Mouse (Mus musculus): ENCODE results near the gene Elof1. TPM values are rescaled to one million over a fixed set of nuclear protein-coding genes. Genes with fewer than 3 reads are reported as not detected.

Gene Elof1
- 196 and 210 TPM in 2 replicates for polyA plus RNA-seq (2015; fragmentation: Nextera tagmentation; extraction: Ambion mirVana)

DNA sequence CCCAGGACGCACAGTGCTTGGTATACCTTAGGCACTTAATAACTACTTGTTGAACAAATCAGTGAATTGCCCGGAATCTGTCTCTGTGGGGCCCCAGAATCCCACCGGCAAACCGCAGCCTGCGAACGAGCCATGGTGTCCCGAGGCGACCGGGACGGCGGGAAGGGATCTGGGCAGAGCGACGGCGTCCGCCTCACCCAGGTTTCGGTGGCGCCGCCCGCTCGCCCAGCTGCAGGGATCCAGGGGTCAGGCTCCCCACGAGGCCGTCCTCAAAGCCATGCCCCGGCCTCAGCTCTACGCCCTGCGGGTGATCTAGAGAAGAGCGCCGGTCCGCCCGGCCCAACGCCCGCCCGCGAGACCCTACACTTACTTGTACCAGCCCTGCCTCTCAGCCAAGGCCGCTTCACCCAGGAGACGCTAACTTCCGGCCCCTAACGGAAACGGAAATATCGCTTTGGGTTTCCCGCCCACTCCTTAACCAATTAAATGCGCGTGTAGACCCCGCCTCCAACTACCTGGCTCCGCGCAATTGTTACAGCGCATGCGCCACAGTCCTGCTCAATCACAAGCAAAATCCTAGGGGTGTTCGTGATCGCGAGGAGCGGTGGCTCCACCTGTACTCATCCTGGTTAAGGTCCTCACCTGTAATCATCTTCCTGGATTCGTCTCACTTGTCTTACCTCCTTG lies at the start of gene Elof1:
Gene Elof1, minus strand, starts transcription at position 433 of the 687 bp plus-strand sequence.
- peak within 1 kb of the TSS; percentile 85 for H3K4me2 ChIP-seq
- under 1% methylated on average over 52 of the region's 52 CpGs for WGBS
- ATAC-seq (ENCODE audit: borderline replicate concordance, extremely low read depth, low FRiP score, low TSS enrichment), result peak; percentile 94

DNA sequence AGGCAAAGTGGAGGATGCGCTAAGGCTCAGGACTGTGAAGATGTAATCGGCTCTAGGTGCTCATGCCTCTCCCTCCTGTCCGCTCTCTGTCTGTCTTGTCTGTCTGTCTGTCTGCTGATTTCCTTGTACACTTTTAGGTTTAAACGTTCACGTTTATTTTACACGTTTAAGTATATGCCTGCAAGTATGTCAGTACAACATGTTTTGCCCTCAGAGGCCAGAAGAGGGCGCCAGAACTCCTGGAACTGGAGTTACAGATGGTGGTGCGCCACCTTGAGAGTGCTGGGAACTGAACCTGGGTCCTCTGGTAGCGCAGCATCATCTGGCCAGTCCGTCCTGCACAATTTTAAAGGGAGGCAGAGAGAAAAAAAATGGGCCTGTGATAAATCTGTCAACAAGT lies 49.7 kb upstream of the Elof1 start:
- Histone ChIP-seq H3K9me3 (peaks cover 2% of the 10 kb centered on the region; the same call in 1 of the 2 replicates), H3K27ac (no peak overlapping the region), H3K36me3 (no peaks in the 10 kb centered on the region), H3K4me2 (no peak overlapping the region), H3K9ac (no peak overlapping the region), H3K4me3 (no peak overlapping the region), H3K4me1 (no peaks in the 10 kb centered on the region), H3K27me3 (no peaks in the 10 kb centered on the region)
- ATAC-seq (ENCODE audit: borderline replicate concordance, extremely low read depth, low FRiP score, low TSS enrichment), result no peak
- 85% methylated on average over 10 of the region's 10 CpGs for WGBS

More for the DNA sequence above, at the start of gene Elof1:
- peaks cover 17% of the 10 kb centered on the region for H3K36me3 ChIP-seq
- H3K9ac ChIP-seq, result peak within 1 kb of the TSS; percentile 70
- H3K27me3 ChIP-seq, result no peaks in the 10 kb centered on the region
- peak within 1 kb of the TSS; percentile 76 for H3K4me3 ChIP-seq
- no peaks in the 10 kb centered on the region for H3K9me3 ChIP-seq
- peaks cover 15% of the 10 kb centered on the region for H3K4me1 ChIP-seq
- H3K27ac ChIP-seq, result peak within 1 kb of the TSS; percentile 54

DNA sequence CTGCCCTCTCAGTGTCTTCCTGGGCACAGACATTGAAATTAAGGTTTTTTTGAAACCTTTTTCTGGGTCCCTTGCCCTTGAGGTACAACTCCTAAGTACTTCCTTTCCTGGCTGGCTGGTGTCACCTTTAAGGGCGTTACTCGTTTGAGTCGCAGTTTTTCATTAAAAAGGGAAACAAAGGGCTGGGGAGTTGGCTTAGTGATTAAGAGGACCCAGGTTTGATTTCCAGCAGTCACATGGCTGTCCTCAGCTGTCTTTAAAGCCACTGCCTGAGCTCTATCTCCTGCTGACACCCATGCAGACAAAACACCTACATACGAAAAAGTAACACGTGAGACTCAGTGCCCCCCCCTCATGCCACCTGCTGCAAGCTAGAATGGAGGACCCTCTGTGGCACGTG lies 49.0 kb upstream of the Elof1 start:
- ATAC-seq (ENCODE audit: borderline replicate concordance, extremely low read depth, low FRiP score, low TSS enrichment), result no peak
- Histone ChIP-seq H3K4me1 (no peaks in the 10 kb centered on the region), H3K9me3 (peaks cover 2% of the 10 kb centered on the region; the same call in 1 of the 2 replicates), H3K27ac (no peak overlapping the region), H3K4me3 (no peak overlapping the region), H3K36me3 (no peaks in the 10 kb centered on the region), H3K4me2 (no peak overlapping the region), H3K9ac (no peak overlapping the region), H3K27me3 (no peaks in the 10 kb centered on the region)
- WGBS, result 43% methylated on average over 6 of the region's 6 CpGs

DNA sequence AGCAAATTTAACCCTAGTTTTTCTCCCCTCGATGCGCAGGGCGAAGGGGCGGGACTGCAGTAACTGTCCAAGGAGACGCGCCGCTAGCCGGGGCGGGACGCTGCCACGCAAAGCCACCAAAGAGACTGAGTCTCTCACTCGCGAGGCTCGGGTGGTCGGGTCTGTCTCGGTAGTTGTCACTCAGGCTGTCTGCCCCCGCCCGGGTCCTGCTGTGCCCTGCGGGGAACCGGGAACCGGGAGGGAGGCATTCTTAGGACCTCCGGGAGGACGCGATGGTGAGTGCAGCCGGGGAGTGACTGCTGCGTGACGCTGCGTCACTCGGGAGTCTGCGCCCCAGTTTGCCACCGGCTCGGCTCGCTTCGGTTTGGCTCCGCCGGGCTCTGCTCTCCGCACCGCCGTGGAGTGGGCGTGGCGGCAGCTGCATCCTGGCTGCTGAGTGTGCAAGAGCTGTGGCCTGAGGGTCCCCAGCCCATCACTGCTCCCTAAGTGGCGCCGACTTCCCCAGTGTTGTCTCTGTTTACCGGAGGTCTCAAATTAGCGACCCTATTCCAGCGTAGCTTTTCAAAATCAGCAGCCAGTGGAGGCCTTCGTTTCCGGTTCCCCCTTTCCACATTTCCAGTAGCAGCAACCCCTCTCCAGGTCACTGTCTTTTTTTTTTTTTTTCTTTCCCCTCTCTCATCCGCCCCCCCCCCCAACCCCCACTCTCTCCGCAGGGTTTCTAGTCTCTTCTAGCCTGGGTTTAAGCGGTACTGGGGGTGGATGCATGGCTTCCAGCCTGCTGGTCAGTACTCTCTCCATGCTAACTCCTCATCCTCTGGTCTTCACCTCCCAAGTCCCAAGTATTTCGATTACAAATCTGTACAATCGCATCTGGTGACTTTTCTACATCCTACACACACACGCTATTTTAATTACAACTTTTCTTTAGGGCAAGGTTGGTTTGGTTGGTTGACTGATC lies 48.0 kb upstream of the Elof1 start:
- H3K27me3 ChIP-seq, result no peaks in the 10 kb centered on the region
- H3K36me3 ChIP-seq, result no peaks in the 10 kb centered on the region
- H3K9ac ChIP-seq, result peak overlapping the region; percentile 69
- peak overlapping the region; percentile 98 for H3K4me2 ChIP-seq
- ATAC-seq (ENCODE audit: borderline replicate concordance, extremely low read depth, low FRiP score, low TSS enrichment), result peak; percentile 69; the same call in 1 of the 2 replicates
- H3K4me1 ChIP-seq, result no peaks in the 10 kb centered on the region
- peak overlapping the region; percentile 63 for H3K4me3 ChIP-seq
- peaks cover 2% of the 10 kb centered on the region; the same call in 1 of the 2 replicates for H3K9me3 ChIP-seq
- no peak overlapping the region for H3K27ac ChIP-seq
- 3% methylated on average over 53 of the region's 54 CpGs for WGBS

DNA sequence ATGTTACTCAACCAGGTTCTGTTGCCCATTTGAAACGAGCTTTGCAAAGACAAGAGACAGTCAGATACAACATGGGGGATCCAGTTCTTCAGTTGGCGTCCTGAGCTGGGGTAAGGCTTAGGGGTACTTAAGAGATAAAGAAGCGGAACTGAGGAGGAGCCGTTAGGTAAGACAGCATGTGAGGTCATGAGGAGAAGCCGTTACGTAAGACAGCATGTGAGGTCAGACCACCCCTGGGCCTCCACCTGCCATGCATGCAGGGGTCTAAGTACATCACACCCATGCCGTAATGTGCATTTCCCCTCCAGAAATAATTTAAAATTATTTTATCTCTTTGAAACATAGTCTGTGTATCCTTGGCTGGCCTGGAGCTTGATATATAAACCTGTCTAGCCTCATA lies 45.9 kb upstream of the Elof1 start:
- ATAC-seq (ENCODE audit: borderline replicate concordance, extremely low read depth, low FRiP score, low TSS enrichment), result no peak
- H3K9ac ChIP-seq, result no peak overlapping the region
- H3K9me3 ChIP-seq, result peaks cover 2% of the 10 kb centered on the region; the same call in 1 of the 2 replicates
- 80% methylated on average over 7 of the region's 7 CpGs for WGBS
- H3K4me3 ChIP-seq, result no peak overlapping the region
- no peak overlapping the region for H3K4me2 ChIP-seq
- no peak overlapping the region for H3K27ac ChIP-seq
- no peaks in the 10 kb centered on the region for H3K27me3 ChIP-seq
- peaks cover 8% of the 10 kb centered on the region; the same call in 1 of the 2 replicates for H3K36me3 ChIP-seq
- peaks cover 1% of the 10 kb centered on the region; the same call in 1 of the 2 replicates for H3K4me1 ChIP-seq

DNA sequence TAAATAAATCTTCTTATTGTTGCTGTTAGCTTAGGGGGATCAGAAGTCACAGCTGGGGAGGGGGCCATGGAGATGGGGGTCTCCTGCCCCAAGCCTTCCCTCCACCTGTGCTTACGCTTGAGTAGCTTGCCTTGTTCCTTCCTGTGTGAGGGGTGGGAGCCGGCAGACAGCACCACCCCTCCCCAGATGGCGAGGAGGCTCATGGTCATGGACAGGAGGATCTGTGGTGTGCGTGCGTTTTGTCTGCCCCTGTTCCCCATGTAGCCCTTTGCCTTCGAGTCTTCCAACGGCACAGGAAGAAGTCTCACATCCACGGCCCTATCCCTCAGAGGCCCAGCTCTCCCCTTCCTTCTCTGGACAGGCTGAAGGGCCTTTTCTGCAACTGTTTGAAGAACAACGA lies 45.3 kb upstream of the Elof1 start:
- 67% methylated on average over 9 of the region's 9 CpGs for WGBS
- H3K36me3 ChIP-seq, result peaks cover 9% of the 10 kb centered on the region; the same call in 1 of the 2 replicates
- no peak overlapping the region for H3K4me3 ChIP-seq
- no peak for ATAC-seq (ENCODE audit: borderline replicate concordance, extremely low read depth, low FRiP score, low TSS enrichment)
- no peak overlapping the region for H3K9ac ChIP-seq
- peaks cover 7% of the 10 kb centered on the region for H3K4me1 ChIP-seq
- no peak overlapping the region for H3K27ac ChIP-seq
- peaks cover 2% of the 10 kb centered on the region; the same call in 1 of the 2 replicates for H3K9me3 ChIP-seq
- H3K27me3 ChIP-seq, result no peaks in the 10 kb centered on the region
- no peak overlapping the region for H3K4me2 ChIP-seq

DNA sequence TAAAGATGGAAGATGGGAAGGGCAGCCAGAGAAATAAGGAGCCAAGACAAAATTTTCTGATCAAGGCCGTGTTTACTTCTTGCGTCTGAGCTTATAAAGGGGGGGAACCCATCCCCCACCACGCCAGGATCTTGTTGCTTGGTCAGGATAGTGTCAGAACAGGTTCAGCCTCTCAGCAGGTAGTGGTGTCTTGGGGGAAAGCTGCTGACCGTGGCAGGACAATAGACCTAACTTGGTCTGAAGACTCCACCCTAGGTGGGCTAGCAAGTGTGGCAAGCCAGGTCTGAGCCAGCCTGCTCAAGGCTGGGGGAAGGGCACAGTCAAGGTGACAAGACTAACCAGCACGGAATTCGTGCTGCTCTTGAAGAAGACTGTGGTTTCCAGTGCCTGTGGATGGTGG lies 44.3 kb upstream of the Elof1 start:
- ATAC-seq (ENCODE audit: borderline replicate concordance, extremely low read depth, low FRiP score, low TSS enrichment), result no peak
- H3K27ac ChIP-seq, result no peak overlapping the region
- no peak overlapping the region for H3K4me3 ChIP-seq
- no peaks in the 10 kb centered on the region for H3K27me3 ChIP-seq
- H3K9me3 ChIP-seq, result no peaks in the 10 kb centered on the region
- H3K9ac ChIP-seq, result no peak overlapping the region
- H3K36me3 ChIP-seq, result peaks cover 9% of the 10 kb centered on the region; the same call in 1 of the 2 replicates
- 30% methylated on average over 6 of the region's 6 CpGs for WGBS
- H3K4me1 ChIP-seq, result peaks cover 10% of the 10 kb centered on the region
- no peak overlapping the region for H3K4me2 ChIP-seq

DNA sequence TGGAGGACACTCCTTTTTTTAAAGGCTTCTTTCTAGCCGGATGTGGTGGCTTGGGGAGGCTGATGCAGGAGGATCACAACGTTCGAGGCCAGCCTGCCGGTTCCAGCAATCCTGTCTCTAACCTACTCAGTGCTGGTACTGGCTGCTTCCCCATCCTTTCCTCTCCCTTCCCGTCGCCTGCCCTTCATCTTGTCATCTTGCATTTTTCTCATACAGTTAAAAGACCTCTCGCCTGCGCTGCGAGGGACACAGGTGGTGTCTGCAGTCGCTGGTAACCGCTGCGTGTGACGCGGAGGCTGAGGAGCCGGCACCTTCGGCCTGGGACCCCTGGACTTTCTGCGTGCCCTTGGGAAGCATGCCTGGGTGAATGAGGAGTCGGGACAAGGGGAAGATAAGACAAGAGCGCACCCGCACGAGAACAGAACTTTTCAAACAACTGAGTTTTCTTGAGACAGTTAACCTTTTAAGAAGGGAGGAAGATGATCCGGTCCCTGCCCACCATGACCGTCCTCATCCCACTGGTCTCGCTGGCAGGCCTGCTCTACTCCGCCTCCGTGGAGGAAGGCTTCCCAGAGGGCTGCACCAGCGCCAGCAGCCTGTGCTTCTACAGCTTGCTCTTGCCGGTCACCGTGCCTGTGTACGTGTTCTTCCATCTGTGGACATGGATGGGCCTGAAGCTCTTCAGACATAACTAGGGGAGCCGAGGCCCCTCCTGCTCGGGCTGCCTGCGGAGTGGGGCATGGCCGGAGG lies 40.7 kb upstream of the Elof1 start:
- 55% methylated on average over 34 of the region's 34 CpGs for WGBS
- H3K9me3 ChIP-seq, result no peaks in the 10 kb centered on the region
- H3K27ac ChIP-seq, result no peak overlapping the region
- H3K4me1 ChIP-seq, result peaks cover 18% of the 10 kb centered on the region
- H3K36me3 ChIP-seq, result peaks cover 9% of the 10 kb centered on the region; the same call in 1 of the 2 replicates
- peak overlapping the region; percentile 72 for H3K4me2 ChIP-seq
- H3K9ac ChIP-seq, result peak overlapping the region; percentile 81
- H3K27me3 ChIP-seq, result no peaks in the 10 kb centered on the region
- no peak for ATAC-seq (ENCODE audit: borderline replicate concordance, extremely low read depth, low FRiP score, low TSS enrichment)
- H3K4me3 ChIP-seq, result peak overlapping the region; percentile 68

DNA sequence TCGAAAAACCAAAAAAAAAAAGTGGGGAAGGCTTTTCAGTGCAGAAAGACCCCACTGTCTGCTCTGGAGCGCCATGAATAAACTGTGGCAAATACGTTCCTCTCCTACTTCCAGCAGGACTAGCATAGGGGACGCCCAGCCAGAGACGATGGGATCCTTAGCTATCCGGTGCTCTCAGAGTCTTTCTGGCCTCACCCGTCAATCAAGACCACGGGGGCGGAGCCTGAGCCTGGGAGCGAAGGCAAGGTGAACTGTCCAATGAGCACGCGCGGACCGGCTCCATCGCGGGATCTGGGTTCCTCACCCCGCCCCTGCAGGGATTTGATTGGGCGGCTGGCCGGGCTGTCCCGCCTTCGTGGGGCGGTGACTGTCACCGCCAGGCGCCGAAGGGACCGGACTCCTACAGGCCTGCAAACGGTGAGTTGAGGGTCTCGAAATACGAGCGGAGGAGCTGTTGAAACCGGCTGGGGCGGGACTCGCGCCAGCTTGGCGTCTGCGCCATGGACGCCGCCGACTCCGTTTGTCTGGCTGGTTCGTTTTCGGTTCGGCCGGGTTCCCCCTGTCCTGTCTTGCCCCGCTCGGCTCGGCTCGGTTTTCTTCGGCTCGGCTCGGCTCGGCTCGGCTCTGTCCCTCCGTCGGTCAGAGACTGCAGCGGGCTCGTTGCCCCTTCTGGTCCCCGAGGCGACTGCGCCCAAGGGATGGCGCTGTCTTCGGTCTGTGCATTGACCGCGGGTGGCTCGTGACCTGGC lies 39.7 kb upstream of the Elof1 start, which contains the start of gene Pigyl:
Gene Pigyl, plus strand, starts transcription at position 350 of the 749 bp plus-strand sequence.
- peak; percentile 98 for ATAC-seq (ENCODE audit: borderline replicate concordance, extremely low read depth, low FRiP score, low TSS enrichment)
- under 1% methylated on average over 65 of the region's 65 CpGs for WGBS
- Histone ChIP-seq H3K4me1 (peaks cover 18% of the 10 kb centered on the region), H3K27ac (peak within 1 kb of the TSS; percentile 87), H3K36me3 (peaks cover 9% of the 10 kb centered on the region; the same call in 1 of the 2 replicates), H3K27me3 (no peaks in the 10 kb centered on the region), H3K4me3 (peak within 1 kb of the TSS; percentile 68), H3K4me2 (peak within 1 kb of the TSS; percentile 72), H3K9me3 (no peaks in the 10 kb centered on the region), H3K9ac (peak within 1 kb of the TSS; percentile 81)

DNA sequence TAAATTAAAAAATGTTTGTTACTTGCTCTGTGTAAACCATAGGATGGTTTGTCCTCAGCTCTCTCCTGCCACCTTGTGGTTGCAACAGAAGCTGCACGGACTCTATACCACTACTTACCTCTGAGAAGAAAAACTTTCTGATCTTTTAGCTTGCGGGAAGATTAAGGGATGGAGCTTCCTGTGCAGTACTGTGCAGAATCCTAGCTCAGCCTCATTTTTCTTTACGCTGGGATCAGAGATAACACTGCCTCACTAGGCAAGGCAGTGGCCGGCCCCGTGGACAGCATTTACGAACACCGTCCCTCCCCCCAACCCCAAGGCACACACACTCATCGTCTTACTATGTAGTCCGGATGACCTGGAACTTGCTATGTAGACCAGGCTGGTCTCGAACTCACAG lies 38.6 kb upstream of the Elof1 start:
- 17% methylated on average over 10 of the region's 10 CpGs for WGBS
- peak overlapping the region; percentile 19 for H3K4me3 ChIP-seq
- H3K36me3 ChIP-seq, result peaks cover 9% of the 10 kb centered on the region; the same call in 1 of the 2 replicates
- peaks cover 18% of the 10 kb centered on the region for H3K4me1 ChIP-seq
- 0 out of 2 replicates have a peak overlapping the region, but pooled peaks have one; percentile 39 for H3K9ac ChIP-seq
- peak overlapping the region; percentile 72 for H3K4me2 ChIP-seq
- peak; percentile 16; the same call in 1 of the 2 replicates for ATAC-seq (ENCODE audit: borderline replicate concordance, extremely low read depth, low FRiP score, low TSS enrichment)
- H3K27ac ChIP-seq, result no peak overlapping the region
- no peaks in the 10 kb centered on the region for H3K27me3 ChIP-seq
- no peaks in the 10 kb centered on the region for H3K9me3 ChIP-seq

Data from lung, embryonic 15.5 days (tissue).